Mouse (Mus musculus): ENCODE data around the gene Tex264. TPM values are rescaled to one million over a fixed set of nuclear protein-coding genes. Genes with fewer than 3 reads are reported as not detected.

Gene Tex264
- 10 to 100 TPM; 66.4 to 69.2 TPM for total RNA-seq (2021)

DNA sequence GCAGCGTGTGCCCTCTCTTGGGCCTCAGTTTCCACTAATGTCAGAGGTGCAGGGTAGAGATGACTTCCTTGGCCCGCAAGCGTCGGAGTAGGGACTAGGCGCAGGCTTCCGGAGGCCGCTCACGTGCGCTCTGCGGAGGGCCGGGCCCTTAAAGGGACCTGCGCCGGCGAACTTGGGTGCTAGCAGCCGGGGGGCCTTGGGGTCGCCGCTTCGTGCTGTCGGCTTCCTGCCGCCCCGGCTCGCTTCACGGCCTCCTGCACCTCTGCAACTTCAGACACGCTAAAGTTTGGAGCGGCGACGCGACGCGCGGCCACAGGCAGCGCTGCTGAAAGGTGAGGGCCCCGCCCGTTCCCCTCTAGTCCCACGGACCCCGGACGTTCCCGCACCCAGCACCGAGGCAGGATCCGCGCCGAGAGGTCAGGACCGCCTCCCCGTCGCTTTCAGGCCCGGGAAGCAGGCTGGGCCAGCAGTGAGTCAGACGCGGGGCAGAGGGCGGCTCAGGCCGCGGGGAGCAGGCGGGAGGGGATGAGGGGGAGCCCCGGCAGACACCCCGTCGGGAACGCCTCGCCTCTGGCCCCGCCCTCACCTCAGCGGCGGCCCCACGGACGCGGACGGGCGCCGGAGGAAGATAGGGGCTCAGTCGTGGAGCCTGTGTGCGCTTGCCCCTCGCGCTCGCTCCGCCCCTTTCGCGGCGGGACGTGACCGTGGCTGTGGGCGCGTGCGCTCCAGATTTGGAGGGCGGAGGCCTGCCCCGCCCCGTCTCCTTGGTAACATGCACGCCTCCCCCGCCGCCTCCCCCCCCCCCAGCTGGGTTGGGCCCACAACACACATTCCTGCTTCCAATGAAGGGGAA lies at the start of gene Tex264:
TSS of gene Tex264 (minus strand) at position 679 of the 853 bp plus-strand sequence.
- intact Hi-C loops (cut with DNase I) = no loop called here

DNA sequence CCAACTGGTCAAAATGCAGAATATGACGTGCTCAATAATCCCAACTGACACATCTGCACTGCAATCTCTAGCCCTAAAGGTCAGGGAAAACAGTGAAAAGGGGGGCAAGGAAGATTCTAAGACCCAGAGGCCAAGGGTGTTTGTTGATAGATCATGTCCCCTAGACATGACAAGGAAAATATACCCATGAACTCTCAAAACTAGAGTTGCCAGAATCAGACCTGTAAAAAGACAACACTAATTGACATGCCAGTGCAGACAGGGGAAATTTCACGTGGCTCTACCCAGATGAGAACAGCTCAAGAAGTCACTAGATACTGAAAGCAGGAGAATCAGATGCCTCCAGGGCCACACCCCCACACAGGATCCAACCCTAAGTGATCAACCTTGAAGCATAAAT lies 48.0 kb upstream of the Tex264 start:
- no peak for DNase-seq
- intact Hi-C loops (cut with DNase I) = no loop called here

More for the DNA sequence above, at the start of gene Tex264:
- peak; percentile 79 for DNase-seq

DNA sequence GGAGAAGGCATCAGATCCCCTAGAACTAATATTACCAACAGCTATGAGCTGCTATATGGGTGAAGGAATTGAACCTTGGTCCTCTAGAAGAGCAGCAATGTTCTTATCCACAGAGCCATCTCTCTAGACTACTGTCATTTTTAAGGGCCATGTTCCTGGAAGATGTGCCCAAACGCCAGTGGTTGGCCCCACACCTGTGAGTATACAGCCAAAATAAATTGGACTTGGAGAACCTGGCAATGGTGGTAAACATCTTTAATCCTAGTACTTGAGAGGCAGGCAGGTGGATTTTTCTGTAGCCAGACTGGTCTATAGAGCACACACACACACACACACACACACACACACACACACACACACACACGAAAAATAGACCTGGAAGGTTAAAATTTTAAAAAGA lies 43.7 kb upstream of the Tex264 start:
- DNase-seq = no peak
- intact Hi-C loops (cut with DNase I) = no loop called here

DNA sequence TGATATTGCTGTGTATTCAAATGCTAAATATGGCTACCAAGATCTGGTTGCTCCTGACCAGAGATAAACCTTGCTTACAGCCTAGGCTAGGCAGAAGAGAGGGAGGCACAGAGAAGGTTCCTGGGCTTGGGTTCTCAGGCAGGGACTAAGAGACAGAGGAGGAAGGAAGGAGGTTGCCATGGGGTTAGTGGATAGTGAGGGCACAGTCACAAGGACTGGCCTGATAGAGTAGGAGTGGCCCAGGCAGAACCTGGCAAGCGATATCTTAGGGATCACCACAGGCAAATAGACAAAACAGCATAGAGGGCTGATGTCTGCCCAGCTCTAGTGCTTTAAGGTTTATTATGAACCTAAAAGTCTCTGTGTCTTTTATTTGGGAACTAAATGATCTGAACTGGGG lies 41.2 kb upstream of the Tex264 start:
- no peak for DNase-seq
- intact Hi-C loops (cut with DNase I) = no loop called here

DNA sequence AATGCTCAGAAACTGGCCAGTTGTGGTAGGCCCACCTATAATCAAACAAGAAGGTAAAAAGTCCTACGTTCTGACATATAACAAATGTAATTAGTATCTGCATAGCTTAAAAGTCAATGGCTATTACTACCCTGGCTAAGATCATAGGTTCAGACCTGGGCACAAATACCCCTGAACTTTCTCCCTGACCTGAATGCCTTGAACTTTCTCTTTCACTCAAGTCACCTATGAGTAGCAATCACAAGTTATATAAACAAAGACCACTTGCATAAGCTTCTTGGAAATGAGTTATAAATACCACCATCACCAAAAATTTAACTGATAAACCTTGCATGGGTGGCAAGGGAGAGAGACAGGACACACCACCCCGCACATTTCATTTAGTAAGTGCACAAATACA lies 39.7 kb upstream of the Tex264 start:
- intact Hi-C loops (cut with DNase I) = no loop called here

DNA sequence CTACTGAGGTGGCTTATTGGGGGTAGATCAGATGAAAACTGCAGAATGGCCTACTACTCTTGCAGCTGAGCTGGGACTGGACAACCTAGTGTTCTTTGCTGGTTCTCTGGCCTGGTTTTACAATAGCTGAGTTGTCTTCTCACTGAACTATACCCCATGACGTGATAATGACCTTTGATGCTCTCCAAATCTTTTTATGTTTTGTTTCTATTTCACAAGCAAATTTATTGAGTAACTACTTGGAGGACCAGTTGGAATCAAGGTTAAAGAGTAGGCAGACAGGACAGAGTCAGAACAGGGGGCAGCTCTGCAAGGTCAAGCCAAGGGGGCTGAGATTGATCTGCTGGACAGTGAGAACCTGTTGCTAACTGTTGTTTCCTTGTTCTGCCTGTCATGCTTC lies 39.1 kb upstream of the Tex264 start:
- intact Hi-C loops (cut with DNase I) = no loop called here

More for the DNA sequence above, 39.7 kb upstream of the Tex264 start:
- DNase-seq = no peak

DNA sequence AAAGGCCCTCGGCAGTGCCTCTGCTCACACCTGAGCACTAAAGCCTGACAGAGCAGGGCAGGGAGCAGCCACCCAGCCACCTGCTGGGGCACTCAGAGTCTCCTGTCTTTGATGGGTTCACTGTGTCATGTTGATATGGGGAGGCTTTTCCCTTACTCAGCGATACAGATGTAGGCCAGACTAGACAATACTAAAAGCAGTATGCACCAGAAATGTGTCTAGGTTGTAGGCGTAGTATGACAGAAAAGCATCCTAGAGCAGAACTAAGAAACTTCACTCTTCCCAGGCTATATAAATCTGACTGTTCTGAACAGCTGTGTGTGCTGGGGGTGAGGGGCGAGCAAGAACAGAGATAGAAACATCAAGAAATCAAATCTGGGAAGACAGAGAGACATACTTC lies 31.0 kb upstream of the Tex264 start:
- intact Hi-C loops (cut with DNase I) = no loop called here
- no peak for DNase-seq

More for the DNA sequence above, 39.1 kb upstream of the Tex264 start:
- DNase-seq = no peak

DNA sequence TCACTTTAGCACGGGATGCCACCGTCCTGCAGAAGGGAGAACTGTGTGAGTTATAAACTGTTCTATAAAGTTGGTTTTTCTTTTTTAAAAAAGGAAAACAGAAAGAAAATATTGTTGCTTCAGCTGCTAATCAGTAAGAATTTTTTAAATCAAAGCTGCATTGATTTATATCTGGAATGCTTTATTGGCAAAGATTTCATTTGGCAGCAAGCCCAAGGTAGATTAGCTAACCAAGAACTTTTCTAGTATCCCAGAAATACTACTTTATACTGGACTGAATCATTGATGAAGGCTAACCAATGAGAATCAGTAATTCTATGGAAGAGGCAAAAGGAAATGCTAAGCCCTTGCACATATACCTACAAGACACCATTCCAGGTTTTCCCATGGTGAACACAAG lies 30.5 kb upstream of the Tex264 start:
- no peak for DNase-seq
- intact Hi-C loops (cut with DNase I) = no loop called here

DNA sequence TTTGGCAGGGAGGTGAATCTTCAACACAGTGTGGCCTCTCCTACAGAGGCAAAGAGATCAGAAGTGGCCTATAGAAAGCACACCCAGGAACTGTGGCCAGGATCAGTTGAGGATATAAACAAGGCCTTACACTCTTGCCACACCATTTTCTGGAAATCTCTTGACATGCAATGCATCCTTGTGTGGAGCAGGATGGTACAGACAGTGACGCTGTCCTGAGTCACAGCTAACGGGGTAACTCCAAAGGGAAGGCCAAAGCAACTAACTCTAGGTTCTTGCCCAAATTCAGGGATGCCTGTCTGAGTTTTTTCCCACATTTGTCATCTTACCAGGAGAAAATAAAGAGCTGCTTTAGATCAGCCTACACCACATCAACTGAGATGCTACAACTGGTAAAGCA lies 26.7 kb upstream of the Tex264 start:
- intact Hi-C loops (cut with DNase I) = no loop called here
- no peak for DNase-seq

DNA sequence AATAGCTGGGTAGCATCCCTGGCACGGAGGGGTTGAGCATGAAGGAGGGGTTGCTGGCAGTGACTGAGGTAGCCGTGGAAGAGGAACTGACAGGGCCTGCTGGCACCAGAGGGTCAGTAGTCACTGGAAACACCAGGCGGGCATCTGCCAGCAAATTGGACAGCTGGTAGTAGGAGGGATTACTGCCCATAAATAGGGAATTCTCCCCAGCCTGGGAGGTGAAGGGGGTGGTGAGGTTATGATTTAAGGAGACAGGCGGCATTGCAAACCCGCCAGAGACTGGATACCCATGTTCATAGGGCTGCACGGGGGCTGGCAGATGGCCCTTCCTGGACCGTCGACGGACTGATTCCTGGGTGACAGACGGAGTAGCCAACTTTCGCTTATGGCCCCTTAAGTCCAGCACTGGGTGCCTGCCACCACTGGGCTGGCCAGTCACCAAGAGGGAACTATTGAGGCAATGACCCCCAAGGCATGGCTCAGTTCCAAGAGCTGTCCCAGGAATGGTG lies 7.3 kb upstream of the Tex264 start:
- intact Hi-C loops (cut with DNase I) = no loop called here
- DNase-seq = peak; percentile 89

DNA sequence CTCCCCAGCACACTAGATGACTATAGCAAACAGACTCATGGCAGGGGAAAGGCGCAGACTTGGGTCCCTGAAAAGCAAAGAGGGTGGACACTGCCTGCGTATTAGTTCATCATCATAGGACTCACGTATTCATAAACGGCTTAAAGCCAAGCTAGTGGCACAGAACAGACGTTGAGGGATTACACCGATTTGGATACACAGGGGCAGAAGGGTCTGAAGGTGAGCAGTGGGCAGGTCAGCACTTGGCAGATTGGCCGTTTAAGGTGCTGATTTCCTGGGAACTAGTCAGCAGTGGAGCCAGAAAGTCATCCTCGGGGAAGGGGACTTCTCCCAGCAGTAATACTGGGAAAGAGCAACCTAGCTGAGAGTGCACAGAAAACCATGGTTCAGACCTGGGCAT lies 3.1 kb upstream of the Tex264 start:
- intact Hi-C loops (cut with DNase I) = no loop called here
- no peak for DNase-seq

DNA sequence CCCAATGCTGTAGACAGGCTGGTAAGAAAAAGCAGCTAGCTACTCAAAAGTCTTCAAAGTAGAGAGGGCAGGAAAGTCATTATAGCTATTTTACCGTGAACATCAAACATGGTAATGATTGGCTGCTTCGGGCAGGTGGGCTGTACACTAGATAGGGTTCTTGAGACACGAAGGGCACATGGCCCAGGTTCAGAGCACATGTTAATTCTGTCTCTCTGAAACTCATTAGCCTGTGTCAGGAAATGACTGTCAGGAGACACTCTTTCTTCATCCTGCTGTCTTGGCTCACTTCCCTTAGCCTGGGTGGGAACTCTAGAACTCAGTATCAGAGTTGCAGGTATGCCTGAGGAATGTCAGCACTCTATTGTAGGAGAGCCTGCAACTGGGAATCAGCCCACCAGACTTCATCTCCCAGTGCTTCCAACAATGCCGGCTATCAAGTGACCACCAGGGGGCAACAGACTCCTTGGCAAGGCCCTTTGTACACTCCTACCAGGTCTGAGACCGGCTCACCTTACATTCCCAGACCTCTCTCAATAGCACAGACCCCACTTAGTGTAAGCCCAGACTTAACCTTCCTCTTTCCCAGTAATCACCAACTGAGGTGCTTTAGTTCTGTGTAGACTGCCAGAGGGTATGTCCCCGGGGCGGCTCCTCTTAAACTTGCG lies 1.4 kb upstream of the Tex264 start:
- peak; percentile 80 for DNase-seq
- intact Hi-C loops (cut with DNase I) = no loop called here

DNA sequence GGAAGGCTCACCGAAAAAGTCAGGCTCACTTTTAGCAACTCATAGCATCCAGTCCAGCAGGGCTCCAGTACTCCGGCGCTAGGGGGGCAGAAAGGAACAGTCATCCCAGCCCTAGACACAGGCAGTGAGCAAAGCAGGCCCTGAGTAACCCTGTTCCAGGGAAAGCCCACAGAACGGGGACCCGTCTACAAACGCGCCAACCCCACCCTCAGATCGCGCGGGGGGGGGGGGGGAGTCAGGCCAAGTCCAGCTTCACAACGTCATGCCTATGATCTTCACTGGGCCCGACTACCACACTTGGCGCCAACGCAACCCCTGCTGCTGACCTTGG lies 844 bp downstream of the Tex264 start:
- intact Hi-C loops (cut with DNase I) = no loop called here
- DNase-seq = no peak

DNA sequence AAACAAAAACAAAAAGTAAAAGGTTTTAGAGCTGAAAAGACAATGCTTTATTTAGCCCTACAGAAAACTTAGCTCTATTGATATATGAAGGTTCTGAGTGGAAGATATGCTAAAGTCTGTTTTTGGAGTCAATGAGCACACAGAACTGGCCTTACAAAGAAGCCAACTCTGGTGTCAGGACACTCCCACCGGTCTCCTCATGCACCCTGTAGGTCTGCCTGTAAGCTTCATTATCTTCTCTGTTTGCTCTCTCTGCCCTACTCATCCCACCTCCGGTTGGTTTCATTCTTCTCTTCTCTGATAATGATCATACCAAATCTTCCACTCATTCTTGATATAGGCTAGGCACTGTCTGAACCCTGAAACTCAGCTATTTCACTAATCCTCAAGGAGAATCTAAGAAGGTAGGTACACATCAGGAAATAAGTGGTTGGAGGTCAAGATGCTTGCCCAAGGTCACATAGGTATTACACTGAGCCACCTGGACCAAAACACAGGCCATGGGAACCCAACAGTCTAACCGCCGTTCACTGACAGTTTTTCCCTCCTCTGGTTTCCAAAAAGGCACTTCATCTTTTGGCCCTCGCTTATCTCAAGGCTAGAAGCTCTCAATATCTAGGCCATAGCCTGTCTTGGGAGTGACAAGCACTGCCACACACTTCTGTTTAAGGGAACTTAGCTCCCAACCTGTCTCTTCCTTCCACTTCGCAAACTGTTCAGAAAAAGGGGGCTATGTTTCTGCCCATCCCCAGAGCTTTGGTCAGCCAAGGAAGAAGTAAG lies 1.4 kb downstream of the Tex264 start:
- DNase-seq = no peak
- intact Hi-C loops (cut with DNase I) = no loop called here

DNA sequence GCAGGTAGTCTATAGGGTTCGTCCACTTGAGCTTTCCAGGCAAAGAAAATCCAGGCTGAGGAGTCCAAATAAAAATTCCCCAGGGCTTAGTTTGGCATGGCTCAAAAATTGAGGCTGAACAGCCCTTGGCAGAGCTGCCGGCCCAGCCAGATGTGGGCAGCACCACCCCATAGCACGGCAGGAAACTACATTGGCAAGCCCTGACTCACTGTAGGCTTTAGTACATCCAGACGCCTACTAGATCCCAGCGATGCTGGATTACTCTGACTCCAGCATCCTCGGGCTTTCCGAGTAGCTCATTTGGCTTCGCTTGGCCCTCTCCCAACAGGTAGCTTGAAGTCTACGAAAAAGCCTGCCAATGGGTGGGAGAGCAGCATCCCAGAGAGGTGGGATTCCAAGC lies 4.7 kb downstream of the Tex264 start:
- intact Hi-C loops (cut with DNase I) = no loop called here
- DNase-seq = no peak

DNA sequence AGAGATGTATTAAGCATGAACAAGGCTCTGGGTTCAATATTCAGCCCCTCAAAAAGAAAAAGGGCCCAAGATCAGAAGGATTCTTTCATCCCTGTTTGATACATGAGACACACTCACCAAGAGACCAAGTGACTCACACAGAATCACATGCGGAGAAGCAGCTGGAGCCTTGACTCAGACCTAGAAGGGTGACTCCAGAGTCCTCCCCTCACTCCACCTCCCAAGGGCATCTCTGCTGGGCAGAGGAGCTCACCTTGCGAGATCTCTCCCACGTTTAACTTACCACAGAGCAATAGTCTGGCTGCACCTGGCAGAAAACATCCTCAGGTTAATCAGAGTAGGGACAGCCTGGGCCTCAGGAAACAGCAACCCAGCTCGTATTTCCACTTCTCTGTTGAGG lies 7.5 kb downstream of the Tex264 start:
- intact Hi-C loops (cut with DNase I) = loop anchor here (10.0 kb wide), 1 partner anchor 137 kb away; no protein-coding TSS in a partner anchor
- DNase-seq = no peak

DNA sequence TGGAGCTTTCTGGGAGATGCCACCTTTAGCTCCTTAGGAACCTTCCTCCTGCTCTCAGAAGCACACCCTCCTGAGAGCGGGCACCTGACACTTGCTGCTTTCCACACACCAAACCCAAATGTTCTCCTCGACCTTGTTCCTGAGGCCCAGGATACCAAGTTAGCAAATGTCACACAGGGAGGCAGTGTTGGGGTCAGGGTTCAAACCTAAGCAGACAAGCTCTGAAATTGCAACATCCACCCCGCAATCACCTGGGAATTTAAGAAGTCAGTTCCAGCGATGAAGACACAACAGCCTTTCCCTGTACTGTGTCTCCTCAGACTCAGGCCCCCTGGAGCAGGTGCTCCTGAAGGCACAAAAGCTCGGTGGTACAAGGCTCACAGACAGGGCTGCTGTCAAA lies 8.0 kb downstream of the Tex264 start:
- intact Hi-C loops (cut with DNase I) = loop anchor here (10.0 kb wide), 1 partner anchor 137 kb away; no protein-coding TSS in a partner anchor
- no peak for DNase-seq

DNA sequence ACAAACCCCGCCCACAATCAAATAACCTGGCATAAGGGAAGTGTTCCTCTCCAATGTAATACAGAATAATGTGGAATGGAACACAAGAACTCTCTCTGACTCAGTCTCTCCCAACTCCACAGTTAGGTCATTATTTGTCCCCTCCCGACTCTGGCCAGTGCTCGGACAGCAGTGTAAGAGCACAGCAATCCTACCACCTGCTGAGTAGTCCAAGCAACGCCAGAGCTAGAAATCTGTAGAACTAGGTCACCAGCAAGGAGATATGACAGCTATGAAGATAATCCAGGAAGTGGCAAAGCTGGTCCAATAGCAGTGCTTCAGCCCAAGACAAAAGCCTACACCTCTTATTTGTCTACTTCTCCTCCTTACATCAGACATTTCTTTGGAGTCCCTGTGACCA lies 9.2 kb downstream of the Tex264 start:
- intact Hi-C loops (cut with DNase I) = loop anchor here (10.0 kb wide), 1 partner anchor 138 kb away; no protein-coding TSS in a partner anchor

DNA sequence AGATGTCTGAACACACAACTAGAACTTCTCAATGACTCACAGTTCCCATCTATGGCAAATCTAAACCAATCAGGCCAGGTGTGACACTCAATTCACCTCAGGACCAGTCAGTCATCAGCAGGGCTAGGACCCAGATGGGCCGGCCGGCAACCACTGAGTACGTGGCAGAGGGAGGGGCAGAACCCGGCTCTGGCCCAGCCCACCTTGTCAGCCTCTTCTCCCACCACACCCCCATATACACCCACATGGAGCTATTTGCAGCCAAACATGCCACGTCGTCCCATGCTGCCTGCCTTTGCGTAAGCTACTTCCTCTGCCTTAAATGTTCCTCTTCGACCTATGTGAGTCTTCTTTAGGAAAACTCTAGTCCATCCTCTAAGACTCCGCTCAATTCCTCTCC lies 9.8 kb downstream of the Tex264 start:
- intact Hi-C loops (cut with DNase I) = loop anchor here (10.0 kb wide), 1 partner anchor 139 kb away; no protein-coding TSS in a partner anchor
- DNase-seq = no peak

More for the DNA sequence above, 9.2 kb downstream of the Tex264 start:
- no peak for DNase-seq

DNA sequence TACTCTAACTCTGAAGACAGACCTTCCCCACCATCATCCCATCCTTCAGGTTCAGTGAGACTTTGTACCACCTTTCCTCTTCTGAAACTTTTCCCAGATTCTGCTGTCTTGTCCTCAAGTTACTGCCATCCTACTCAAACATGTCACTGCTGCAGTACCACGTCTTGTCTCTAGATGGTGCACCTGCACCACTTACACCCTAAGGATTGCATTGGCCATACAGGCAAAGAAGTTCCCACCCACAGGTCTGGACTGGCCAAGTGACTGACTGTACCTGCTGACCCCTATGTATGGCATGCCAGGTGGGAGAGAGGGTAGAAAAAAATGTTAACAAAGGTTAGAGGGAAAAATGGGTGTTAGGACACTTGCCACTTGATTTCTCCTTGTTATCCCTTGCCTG lies 10.2 kb downstream of the Tex264 start:
- intact Hi-C loops (cut with DNase I) = loop anchor here (10.0 kb wide), 1 partner anchor 139 kb away; no protein-coding TSS in a partner anchor

DNA sequence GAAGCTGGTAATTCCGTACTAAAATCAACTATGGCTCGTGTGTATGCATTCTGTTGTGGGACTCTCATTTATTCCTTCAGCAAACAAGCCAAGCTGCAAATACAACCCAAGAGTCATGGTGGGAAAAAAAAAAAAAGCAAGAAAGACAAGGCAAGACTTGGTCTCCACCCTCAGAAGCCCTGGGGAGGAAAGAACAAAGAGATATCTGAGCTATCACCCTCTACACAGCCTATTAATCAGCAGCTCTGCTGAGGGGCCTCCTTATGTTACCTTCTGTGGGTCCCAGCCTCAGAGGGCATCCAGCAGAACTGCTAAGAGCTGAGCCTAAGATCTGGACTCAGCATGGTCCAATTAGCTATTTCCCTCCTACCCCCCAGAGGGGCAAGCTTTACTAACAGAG lies 11.9 kb downstream of the Tex264 start:
- DNase-seq = no peak
- intact Hi-C loops (cut with DNase I) = loop anchor here (10.0 kb wide), 1 partner anchor 141 kb away; no protein-coding TSS in a partner anchor

More for the DNA sequence above, 10.2 kb downstream of the Tex264 start:
- peak; percentile 85 for DNase-seq

Data from left cerebral cortex, postnatal 4 days (tissue).